Mouse (Mus musculus): ENCODE results near the gene Gatb. TPM values are rescaled to one million over a fixed set of nuclear protein-coding genes. Genes with fewer than 3 reads are reported as not detected.

Gatb gene
- polyA plus RNA-seq, 1 experiment from 2014 or later, result 22.4 TPM

- H3K9ac ChIP-seq (replicated peaks; ENCODE audit: low read length), result no peak overlapping the region
- no peaks in the 10 kb centered on the region for H3K9me3 ChIP-seq (ENCODE audit: control insufficient read depth, low read length)
- H3K4me2 ChIP-seq (ENCODE audit: low read length), result no peak overlapping the region
- no peaks in the 10 kb centered on the region for H3K27me3 ChIP-seq (ENCODE audit: control insufficient read depth, insufficient read depth, low read length)
- WGBS, result 65% methylated on average over 3 of the region's 3 CpGs
- no peak overlapping the region for H3K27ac ChIP-seq (replicated peaks; ENCODE audit: low read depth, low read length)
- no peak for ATAC-seq (ENCODE audit: low FRiP score, low TSS enrichment)
- H3K4me1 ChIP-seq (ENCODE audit: control insufficient read depth, insufficient read depth, low read length), result peaks cover 2% of the 10 kb centered on the region; the same call in 1 of the 2 replicates
- H3K4me3 ChIP-seq (replicated peaks; ENCODE audit: low read depth, low read length), result no peak overlapping the region
- H3K36me3 ChIP-seq (ENCODE audit: control insufficient read depth, insufficient read depth, low read length), result no peaks in the 10 kb centered on the region
- DNase-seq, result no peak
These were observed 104.0 kb downstream of the Gatb start for GRCm38 (mm10) chr3:85677952-85678351.

GRCm38 (mm10) chr3:85679312-85679933 is 105.5 kb downstream of the Gatb start:
- Histone ChIP-seq H3K4me3 (replicated peaks; ENCODE audit: low read depth, low read length) (no peak overlapping the region), H3K9me3 (ENCODE audit: control insufficient read depth, low read length) (no peaks in the 10 kb centered on the region), H3K36me3 (ENCODE audit: control insufficient read depth, insufficient read depth, low read length) (no peaks in the 10 kb centered on the region), H3K27me3 (ENCODE audit: control insufficient read depth, insufficient read depth, low read length) (no peaks in the 10 kb centered on the region), H3K4me1 (ENCODE audit: control insufficient read depth, insufficient read depth, low read length) (peaks cover 2% of the 10 kb centered on the region; the same call in 1 of the 2 replicates), H3K4me2 (ENCODE audit: low read length) (no peak overlapping the region), H3K9ac (replicated peaks; ENCODE audit: low read length) (no peak overlapping the region), H3K27ac (replicated peaks; ENCODE audit: low read depth, low read length) (no peak overlapping the region)
- 87% methylated on average over 8 of the region's 8 CpGs for WGBS
- ATAC-seq (ENCODE audit: low FRiP score, low TSS enrichment) (no peak), DNase-seq (no peak)

DNA sequence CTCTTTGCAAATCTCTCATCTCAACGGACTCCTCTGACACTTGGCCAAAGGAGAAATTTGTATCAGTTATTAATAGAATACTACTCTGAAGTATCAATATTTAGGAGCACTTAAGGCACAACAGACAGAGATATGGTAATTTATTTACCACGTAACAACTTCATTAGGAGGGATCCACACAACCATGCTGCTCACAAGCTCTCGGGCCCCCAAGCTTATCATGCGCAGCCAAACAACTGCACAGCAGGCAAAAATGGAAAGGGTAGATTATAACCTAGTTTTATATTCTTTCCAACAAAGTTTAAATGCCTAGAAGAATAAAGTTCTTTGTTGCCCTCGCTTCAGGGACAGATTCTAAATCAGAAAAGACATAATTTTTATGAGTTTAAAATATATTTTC is 106.0 kb downstream of the Gatb start:
- Histone ChIP-seq H3K4me1 (ENCODE audit: control insufficient read depth, insufficient read depth, low read length) (peaks cover 2% of the 10 kb centered on the region; the same call in 1 of the 2 replicates), H3K4me2 (ENCODE audit: low read length) (no peak overlapping the region), H3K9me3 (ENCODE audit: control insufficient read depth, low read length) (no peaks in the 10 kb centered on the region), H3K36me3 (ENCODE audit: control insufficient read depth, insufficient read depth, low read length) (no peaks in the 10 kb centered on the region), H3K27ac (replicated peaks; ENCODE audit: low read depth, low read length) (no peak overlapping the region), H3K4me3 (replicated peaks; ENCODE audit: low read depth, low read length) (no peak overlapping the region), H3K9ac (replicated peaks; ENCODE audit: low read length) (no peak overlapping the region), H3K27me3 (ENCODE audit: control insufficient read depth, insufficient read depth, low read length) (no peaks in the 10 kb centered on the region)
- 83% methylated on average over 5 of the region's 5 CpGs for WGBS
- ATAC-seq (ENCODE audit: low FRiP score, low TSS enrichment) (no peak), DNase-seq (no peak)

GRCm38 (mm10) chr3:85681136-85681535 is 107.2 kb downstream of the Gatb start:
- DNase-seq, result no peak
- no peaks in the 10 kb centered on the region for H3K36me3 ChIP-seq (ENCODE audit: control insufficient read depth, insufficient read depth, low read length)
- H3K4me2 ChIP-seq (ENCODE audit: low read length), result no peak overlapping the region
- ATAC-seq (ENCODE audit: low FRiP score, low TSS enrichment), result no peak
- no peak overlapping the region for H3K4me3 ChIP-seq (replicated peaks; ENCODE audit: low read depth, low read length)
- 37% methylated on average over 7 of the region's 7 CpGs for WGBS
- H3K27me3 ChIP-seq (ENCODE audit: control insufficient read depth, insufficient read depth, low read length), result no peaks in the 10 kb centered on the region
- no peak overlapping the region for H3K9ac ChIP-seq (replicated peaks; ENCODE audit: low read length)
- peaks cover 2% of the 10 kb centered on the region; the same call in 1 of the 2 replicates for H3K4me1 ChIP-seq (ENCODE audit: control insufficient read depth, insufficient read depth, low read length)
- H3K27ac ChIP-seq (replicated peaks; ENCODE audit: low read depth, low read length), result no peak overlapping the region
- H3K9me3 ChIP-seq (ENCODE audit: control insufficient read depth, low read length), result no peaks in the 10 kb centered on the region

GRCm38 (mm10) chr3:85683618-85684017 is 109.7 kb downstream of the Gatb start:
- Histone ChIP-seq H3K4me1 (ENCODE audit: control insufficient read depth, insufficient read depth, low read length) (peaks cover 2% of the 10 kb centered on the region; the same call in 1 of the 2 replicates), H3K9me3 (ENCODE audit: control insufficient read depth, low read length) (no peaks in the 10 kb centered on the region), H3K4me3 (replicated peaks; ENCODE audit: low read depth, low read length) (no peak overlapping the region), H3K27ac (replicated peaks; ENCODE audit: low read depth, low read length) (no peak overlapping the region), H3K4me2 (ENCODE audit: low read length) (no peak overlapping the region), H3K27me3 (ENCODE audit: control insufficient read depth, insufficient read depth, low read length) (no peaks in the 10 kb centered on the region), H3K9ac (replicated peaks; ENCODE audit: low read length) (no peak overlapping the region), H3K36me3 (ENCODE audit: control insufficient read depth, insufficient read depth, low read length) (no peaks in the 10 kb centered on the region)
- 87% methylated on average over 5 of the region's 5 CpGs for WGBS
- DNase-seq (no peak), ATAC-seq (ENCODE audit: low FRiP score, low TSS enrichment) (no peak)

DNA sequence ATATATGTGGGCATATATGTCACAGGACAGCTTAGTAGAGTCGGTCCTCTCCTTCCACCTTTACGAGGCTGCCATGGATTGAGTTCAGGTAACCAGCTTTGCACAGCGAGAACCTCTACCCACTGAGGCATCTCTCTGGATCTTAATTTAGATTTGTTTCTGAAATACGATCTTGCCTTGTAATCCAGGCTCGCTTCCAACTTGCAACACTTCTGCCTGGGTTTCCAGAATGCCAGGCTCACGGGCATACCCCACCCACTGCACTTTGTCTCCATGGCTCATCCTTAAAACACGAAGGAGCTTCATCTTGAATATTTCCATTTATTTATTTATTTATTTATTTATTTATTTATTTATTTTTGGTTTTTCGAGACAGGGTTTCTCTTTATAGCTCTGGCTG is 111.4 kb downstream of the Gatb start:
- ATAC-seq (ENCODE audit: low FRiP score, low TSS enrichment) (no peak), DNase-seq (no peak)
- H3K27ac ChIP-seq (replicated peaks; ENCODE audit: low read depth, low read length), result no peak overlapping the region
- H3K9ac ChIP-seq (replicated peaks; ENCODE audit: low read length), result no peak overlapping the region
- H3K9me3 ChIP-seq (ENCODE audit: control insufficient read depth, low read length), result no peaks in the 10 kb centered on the region
- no peak overlapping the region for H3K4me3 ChIP-seq (replicated peaks; ENCODE audit: low read depth, low read length)
- H3K4me2 ChIP-seq (ENCODE audit: low read length), result no peak overlapping the region
- no peaks in the 10 kb centered on the region for H3K27me3 ChIP-seq (ENCODE audit: control insufficient read depth, insufficient read depth, low read length)
- H3K36me3 ChIP-seq (ENCODE audit: control insufficient read depth, insufficient read depth, low read length), result no peaks in the 10 kb centered on the region
- peaks cover 2% of the 10 kb centered on the region; the same call in 1 of the 2 replicates for H3K4me1 ChIP-seq (ENCODE audit: control insufficient read depth, insufficient read depth, low read length)
- 91% methylated on average over 8 of the region's 8 CpGs for WGBS

DNA sequence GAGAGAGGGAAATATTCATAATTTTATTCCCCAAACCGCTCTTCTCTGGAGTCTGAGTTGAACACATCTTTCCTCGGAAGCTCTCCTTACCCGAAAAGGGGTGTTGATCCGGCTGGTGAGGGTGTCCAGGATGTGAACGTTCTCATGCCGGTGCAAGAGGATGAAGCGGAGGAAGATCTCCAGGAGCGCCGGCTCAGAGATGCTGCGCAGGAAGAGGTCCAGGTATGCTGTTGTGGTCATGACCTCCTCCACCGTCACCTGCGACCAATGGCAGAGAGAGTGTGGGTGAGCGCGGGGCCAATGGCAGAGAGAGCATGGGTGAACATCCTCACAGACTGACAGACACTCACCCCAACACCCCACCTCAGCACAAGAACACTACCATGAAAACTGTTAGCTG is 114.4 kb downstream of the Gatb start:
- Histone ChIP-seq H3K9me3 (ENCODE audit: control insufficient read depth, low read length) (no peaks in the 10 kb centered on the region), H3K4me1 (ENCODE audit: control insufficient read depth, insufficient read depth, low read length) (no peaks in the 10 kb centered on the region), H3K36me3 (ENCODE audit: control insufficient read depth, insufficient read depth, low read length) (no peaks in the 10 kb centered on the region), H3K4me3 (replicated peaks; ENCODE audit: low read depth, low read length) (no peak overlapping the region), H3K27me3 (ENCODE audit: control insufficient read depth, insufficient read depth, low read length) (no peaks in the 10 kb centered on the region), H3K4me2 (ENCODE audit: low read length) (no peak overlapping the region), H3K27ac (replicated peaks; ENCODE audit: low read depth, low read length) (no peak overlapping the region), H3K9ac (replicated peaks; ENCODE audit: low read length) (no peak overlapping the region)
- ATAC-seq (ENCODE audit: low FRiP score, low TSS enrichment) (no peak), DNase-seq (no peak)
- 95% methylated on average over 14 of the region's 14 CpGs for WGBS

DNA sequence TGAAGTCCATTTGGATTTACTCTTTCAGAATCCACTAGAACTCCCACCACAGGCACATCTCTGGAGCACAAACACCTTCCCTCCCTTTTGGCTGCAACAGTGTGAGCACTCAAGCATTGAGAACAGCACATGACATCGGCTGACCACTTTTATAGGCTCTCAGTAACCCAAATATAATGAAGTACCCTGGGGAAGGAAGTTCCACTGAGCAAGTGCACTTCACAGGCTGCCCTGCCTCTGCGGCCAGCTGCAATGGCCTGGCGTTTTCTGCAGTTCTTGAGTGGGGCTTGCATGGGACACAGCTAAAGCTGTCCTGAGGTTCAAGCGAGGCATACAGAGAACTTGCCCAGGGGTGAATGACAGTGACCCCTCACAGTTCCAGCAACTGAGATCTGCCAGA is 117.2 kb downstream of the Gatb start:
- Histone ChIP-seq H3K4me3 (replicated peaks; ENCODE audit: low read depth, low read length) (no peak overlapping the region), H3K4me1 (ENCODE audit: control insufficient read depth, insufficient read depth, low read length) (no peaks in the 10 kb centered on the region), H3K27me3 (ENCODE audit: control insufficient read depth, insufficient read depth, low read length) (no peaks in the 10 kb centered on the region), H3K36me3 (ENCODE audit: control insufficient read depth, insufficient read depth, low read length) (no peaks in the 10 kb centered on the region), H3K9ac (replicated peaks; ENCODE audit: low read length) (no peak overlapping the region), H3K9me3 (ENCODE audit: control insufficient read depth, low read length) (no peaks in the 10 kb centered on the region), H3K27ac (replicated peaks; ENCODE audit: low read depth, low read length) (no peak overlapping the region), H3K4me2 (ENCODE audit: low read length) (no peak overlapping the region)
- no peak for ATAC-seq (ENCODE audit: low FRiP score, low TSS enrichment)
- 48% methylated on average over 4 of the region's 4 CpGs for WGBS
- no peak for DNase-seq

DNA sequence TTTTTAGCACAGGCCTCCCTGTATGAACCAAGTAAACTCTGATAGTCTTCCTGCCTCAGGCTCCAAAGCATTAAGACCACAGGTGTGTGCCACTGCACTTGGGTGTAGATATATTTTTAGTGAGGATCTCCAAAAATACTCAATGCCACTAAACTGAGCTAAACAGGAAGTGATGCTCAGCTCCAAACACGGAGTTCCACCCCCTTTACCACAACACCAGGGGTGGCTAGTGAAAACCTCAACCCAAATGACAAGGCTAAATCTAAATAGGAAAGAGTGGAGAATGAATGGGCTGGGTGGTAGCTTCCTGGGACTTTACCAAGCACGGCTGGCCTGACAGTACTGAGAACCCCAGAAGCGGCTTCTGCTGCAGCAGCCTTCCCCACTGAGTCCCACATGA is 119.1 kb downstream of the Gatb start:
- no peaks in the 10 kb centered on the region for H3K36me3 ChIP-seq (ENCODE audit: control insufficient read depth, insufficient read depth, low read length)
- H3K9me3 ChIP-seq (ENCODE audit: control insufficient read depth, low read length), result no peaks in the 10 kb centered on the region
- H3K9ac ChIP-seq (replicated peaks; ENCODE audit: low read length), result no peak overlapping the region
- no peaks in the 10 kb centered on the region for H3K4me1 ChIP-seq (ENCODE audit: control insufficient read depth, insufficient read depth, low read length)
- no peak overlapping the region for H3K4me2 ChIP-seq (ENCODE audit: low read length)
- ATAC-seq (ENCODE audit: low FRiP score, low TSS enrichment) (no peak), DNase-seq (no peak)
- H3K4me3 ChIP-seq (replicated peaks; ENCODE audit: low read depth, low read length), result no peak overlapping the region
- no peaks in the 10 kb centered on the region for H3K27me3 ChIP-seq (ENCODE audit: control insufficient read depth, insufficient read depth, low read length)
- 29% methylated on average over 3 of the region's 3 CpGs for WGBS
- H3K27ac ChIP-seq (replicated peaks; ENCODE audit: low read depth, low read length), result no peak overlapping the region

Measured in midbrain, embryonic 14.5 days (tissue).